Mouse (Mus musculus) megakaryocyte, adult 5-6 weeks (primary cell): ENCODE data around the gene Srl. TPM values are rescaled to one million over a fixed set of nuclear protein-coding genes. Genes with fewer than 3 reads are reported as not detected.

Source experiments
- ATAC-seq: 2 replicates; pipeline ENCODE4 v1.8.0; 2016; ENCODE audit warnings: mild to moderate bottlenecking, inconsistent platforms; ENCODE audit not compliant: poor library complexity, severe bottlenecking
- total RNA-seq, 2 experiments: library from RNA; stranded (forward) in 1 of 2; stranded (reverse) in 1 of 2; fragments of 153-499, 151-499 nt in 1 of 2; fragments of 221-1000, 200-1000 nt in 1 of 2; gene quantifications; 2 replicates each; pipeline versions ENCODE4 v1.2.3 to v1.2.4; 2015 to 2017

The Srl gene
- total RNA-seq, 2 experiments from 2014 or later = 1.8 to 2.9 TPM

DNA sequence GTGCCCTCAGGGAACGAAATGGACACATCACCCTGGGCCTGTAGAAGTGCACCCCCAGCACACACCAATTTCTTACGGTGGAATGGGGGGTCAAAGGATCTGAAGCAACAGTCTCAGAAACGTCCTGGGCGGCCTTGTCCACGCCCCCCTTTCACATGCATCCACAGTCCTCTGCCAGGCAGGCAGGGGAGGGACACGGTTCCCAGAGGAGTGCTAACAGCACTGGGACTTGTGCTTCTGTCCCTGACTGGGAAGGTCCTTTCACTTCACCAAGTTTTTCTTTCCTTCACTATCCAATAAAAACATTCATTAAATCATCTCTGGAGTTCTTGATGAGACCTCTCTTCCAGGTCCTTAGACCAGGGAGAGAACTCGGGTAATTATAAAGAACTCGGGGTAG is 20.9 kb downstream of the Srl start:
- ATAC-seq = no peak

DNA sequence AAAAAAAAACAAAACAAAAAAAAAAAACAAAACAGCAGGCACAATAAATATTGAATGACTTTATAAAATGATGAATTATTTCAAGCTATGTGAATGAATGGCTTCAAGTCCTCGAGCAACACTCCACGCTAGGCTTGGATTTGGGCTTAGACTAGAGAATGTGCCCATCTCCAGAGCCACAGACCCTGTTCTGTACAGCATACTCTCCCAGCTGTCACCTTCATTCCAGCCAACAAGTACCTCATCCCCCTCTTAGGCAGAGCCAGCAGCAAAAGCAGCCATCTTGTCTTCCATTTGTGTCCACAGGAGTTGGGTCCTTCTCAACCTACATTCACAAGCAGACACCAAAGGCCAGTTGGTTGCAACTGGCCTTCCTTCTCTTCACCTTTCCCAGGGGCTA is 21.8 kb downstream of the Srl start:
- no peak for ATAC-seq

DNA sequence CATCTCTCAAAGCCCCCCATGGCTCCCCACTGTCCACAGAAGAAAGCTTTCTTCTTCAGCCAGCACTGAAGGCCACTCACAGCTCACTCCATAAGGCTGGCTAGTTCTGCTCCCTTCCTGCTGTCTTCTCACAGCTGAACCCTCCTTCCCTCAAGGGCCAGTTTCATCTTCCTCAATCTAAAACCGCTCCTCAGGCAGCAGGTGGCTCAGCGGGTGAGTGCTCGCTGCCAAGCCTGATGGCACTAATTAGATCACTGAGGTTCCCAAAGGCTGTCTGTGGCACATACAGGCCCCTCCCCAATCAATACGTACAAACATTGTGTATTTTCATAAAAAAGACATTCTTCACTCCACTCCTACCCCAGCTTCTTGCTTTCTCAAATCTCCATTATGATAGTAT is 22.5 kb downstream of the Srl start:
- peak; percentile 75 for ATAC-seq

DNA sequence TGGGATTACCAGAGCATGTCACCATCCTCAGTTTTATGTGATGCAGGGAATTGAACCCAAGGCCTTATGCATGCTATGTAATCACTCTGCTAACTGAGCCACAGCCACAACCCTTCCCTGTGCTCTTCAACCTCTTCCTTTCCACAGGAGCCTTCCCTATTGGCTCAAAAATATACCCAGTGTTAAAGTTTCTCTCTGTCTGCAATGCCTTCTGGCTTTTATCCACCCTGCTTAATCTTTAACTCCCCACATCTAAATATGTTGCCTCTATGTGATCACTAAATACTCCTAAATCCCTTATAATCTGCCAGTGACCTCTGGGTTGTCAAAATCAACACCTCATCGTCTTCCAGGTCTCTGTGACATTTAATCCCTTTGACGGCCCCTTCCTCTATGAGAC is 23.7 kb downstream of the Srl start:
- no peak for ATAC-seq

DNA sequence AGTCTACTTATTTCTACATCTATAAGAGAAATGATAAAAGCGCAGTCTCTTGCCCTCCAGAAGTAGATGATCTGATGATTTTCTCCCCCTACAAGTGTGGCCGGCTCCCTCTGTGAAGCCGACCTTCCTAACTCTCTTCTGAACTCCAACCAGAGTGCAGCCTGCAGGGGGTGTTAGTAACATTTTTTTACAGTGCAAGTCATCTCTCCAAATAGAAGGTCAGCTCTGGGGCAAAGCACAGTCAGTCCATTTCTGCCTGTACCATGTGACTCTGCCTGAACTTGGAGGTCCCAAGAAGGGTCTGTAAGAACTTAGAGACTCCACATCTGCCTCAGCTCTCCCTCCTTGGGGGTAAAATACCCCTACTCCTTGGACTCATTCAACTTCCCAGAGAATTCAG is 27.2 kb downstream of the Srl start:
- ATAC-seq = no peak

DNA sequence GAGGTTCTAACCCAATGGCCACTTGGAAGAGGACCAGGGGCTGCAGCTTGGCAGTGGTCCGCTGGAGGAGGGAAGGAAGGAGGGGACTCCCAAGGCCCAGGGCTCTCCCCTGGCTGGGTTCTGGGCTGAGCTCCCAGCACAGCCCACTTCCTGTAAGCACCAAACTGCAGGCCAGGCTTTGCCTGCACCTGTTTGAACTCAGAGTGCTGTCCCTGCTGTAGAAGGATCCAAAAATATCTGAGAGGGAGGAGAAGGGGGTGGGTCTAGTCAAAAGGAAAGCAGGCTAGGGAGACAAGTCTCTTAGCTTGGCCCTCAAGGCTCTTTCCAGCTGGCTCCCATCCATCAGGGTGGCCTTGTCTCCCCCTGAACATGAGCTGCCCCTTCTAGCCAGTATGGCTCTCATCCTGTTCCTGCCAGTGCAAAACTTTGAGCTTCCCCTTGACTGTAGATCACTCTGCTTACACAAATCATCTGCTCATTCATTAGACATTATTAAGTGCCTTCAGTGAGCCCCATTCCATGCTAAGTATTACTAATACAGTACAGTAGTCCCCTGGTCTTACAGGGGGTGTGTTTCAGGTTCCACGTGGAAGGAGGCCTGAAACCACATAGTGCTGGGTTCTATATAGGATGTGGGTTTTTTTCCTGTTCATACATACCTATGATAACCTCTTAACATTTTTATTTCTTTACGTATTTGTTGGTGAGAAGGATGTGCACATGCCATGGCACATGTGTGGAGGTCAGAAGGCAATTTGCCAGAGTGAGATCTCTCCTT is 28.8 kb downstream of the Srl start:
- ATAC-seq = peak; percentile 49; the same call in 1 of the 2 replicates

DNA sequence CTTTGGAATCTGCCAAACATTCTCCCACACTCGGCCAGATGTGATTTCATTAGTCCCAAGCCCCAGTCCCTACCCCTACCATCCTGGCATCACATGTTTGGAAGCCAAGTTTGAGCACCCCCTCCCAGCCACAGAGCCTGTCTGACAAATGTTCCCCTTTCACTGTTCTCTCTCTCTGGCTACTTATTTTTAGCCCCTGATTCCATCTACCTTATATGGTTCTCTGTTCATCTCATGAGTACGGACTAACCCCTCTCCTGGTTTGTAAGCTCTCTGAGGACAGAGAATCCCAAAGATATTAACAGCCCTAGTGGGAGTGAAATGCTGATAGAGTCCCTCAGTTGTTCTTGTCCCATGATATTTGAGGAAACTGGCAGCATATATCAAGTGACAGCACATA is 30.2 kb downstream of the Srl start:
- ATAC-seq = no peak

DNA sequence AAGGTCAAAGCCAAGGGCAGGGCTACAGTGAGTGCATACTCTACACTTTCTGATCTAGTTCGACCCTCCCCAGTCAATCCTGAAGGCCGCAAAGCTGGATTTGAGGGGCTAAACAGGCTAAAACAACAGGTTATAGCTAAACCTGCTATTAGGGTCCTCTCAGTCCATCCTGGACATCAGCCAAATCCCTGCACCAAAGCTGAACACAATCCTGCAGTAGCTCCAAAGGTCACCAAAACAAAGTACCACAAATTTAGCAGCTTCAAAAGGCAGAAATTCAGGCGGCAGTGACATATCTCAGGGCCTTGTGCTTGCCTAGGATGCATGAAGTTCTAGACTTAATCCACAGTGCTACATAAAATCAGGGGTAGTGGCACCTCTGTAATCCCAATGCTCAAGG is 35.4 kb downstream of the Srl start:
- no peak for ATAC-seq

DNA sequence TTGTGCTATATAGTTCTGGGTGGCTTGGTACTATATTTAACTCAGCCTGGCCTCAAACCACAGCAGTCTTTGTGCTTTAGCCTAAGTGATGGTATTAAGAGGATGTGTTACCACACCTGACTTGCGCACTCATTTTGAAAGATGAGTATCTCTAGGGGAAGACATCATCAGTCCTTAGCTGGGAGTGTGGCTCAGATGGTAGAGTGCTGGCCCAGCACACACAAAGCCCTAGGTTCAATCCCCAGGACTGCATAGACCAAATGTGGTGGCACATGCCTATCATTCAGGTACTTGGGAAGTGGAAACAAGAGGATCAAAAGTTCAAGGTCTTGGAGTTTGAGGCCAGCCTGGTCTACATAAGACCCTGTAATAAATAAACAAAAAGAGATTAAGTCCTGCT is 38.1 kb downstream of the Srl start:
- ATAC-seq = peak; percentile 43

DNA sequence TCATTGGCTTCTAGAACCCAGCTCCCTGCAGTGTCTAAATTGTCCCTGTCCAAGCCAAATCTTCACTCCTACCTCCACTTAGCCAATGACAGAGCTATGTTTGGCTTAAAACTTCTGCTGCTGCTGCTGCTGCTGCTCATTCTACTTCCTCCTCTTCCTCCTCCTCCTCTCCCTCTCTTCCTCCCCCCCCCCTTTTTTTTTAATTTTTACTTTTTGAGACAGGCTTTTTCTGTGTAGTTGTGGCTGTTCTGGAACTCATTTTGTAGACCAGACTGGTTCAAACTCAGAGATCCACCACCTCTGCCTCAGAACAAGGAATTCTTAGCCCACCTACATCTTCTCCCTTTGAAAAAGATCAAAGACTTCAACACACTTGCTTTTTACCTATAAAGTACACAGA is 39.0 kb downstream of the Srl start:
- ATAC-seq = no peak

DNA sequence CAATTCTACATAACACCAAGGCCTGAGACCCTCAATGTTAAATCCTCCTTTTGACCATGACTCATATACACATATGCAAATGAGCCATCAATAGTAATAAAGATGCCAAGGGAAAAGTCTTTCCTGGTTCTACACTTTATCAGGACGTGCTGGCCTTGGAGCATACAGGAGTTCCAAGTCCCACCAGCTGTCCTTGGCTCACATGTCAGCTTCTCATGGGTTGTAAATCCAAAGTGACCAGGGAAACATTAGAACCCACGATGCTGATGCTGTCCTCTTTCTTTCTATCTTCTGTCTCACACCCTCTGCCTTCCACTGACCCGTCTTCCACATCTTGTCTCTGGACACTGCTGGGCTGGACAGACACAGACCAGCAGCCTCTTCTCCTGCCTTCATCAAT is 39.9 kb downstream of the Srl start:
- ATAC-seq = no peak

DNA sequence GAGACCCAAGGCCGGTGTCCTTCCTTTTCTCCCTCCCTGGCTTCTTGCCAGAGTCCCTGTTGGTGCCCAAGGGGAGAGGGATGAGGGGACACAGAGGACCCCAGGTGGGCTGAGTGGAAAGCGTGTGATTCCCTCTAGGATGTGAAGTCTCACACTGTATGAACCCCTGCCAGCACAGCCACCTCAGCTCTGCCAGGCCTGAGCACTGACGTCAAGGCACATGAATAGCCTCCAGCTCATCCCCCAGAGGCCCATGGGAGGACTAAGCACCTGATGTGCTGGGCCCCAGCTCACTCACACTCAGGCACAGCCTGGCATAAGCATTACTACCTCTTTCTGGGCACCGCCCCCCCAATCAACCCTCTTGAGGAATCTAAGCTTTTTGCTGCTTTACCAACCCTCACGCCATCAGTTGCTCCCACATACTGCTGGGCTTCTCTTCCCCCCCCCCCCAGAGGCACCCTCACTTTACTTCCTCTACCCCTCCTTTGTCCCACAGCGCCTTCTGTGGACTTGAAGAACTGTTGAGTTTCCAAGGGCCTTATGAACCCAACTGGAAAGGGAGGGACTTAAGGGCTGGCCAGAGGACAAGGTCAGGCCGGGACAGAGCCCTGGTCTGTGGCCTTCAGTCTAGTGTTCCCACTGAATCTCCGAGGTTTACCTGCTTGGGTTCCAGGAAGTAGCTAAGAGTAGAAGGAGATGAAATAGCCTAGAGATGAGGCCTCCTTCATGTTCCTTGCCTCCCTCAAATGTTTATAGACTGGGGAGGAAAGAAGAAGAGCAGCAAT is 40.8 kb downstream of the Srl start:
- ATAC-seq = peak; percentile 33; the same call in 1 of the 2 replicates

DNA sequence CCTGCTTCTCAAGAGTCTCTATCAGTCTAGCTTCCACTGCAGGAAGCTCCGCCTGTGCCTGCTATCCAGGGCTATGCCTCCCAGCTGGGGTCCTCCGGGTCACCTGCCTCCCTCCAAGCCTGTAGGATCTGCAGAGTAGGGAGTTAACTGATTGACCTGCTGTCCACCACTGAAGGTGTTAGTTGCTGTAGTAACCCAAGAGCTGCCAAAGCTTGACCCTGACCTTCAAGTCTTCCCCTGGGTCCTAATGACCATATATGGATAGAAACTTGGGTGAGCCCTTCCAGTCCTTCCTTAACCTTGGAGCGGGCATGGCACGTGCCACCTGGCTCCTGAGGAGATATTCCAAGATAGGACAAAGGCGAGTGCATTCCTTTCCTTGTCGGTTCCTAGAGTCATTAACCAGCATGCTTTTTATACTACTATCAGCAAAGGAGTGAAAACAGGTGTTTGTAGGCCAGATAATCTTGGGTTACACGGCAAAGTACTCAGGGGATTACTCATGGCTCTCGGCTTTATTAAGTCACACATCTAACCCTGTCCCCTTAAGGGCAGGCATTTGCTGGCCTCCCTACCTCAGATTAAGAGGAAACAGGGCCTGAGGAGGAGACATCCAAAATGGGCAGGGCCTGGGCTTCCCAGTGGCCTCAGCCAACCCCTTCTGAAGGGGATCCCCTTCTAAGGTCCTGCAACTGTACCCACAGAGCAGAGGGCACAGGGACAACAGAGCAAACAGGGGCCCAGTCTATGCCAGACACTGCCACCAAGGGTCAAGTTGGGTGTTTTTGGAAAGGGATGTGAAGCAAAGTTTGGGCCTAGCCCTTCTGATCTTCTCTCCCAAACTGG is 43.6 kb downstream of the Srl start:
- no peak for ATAC-seq

DNA sequence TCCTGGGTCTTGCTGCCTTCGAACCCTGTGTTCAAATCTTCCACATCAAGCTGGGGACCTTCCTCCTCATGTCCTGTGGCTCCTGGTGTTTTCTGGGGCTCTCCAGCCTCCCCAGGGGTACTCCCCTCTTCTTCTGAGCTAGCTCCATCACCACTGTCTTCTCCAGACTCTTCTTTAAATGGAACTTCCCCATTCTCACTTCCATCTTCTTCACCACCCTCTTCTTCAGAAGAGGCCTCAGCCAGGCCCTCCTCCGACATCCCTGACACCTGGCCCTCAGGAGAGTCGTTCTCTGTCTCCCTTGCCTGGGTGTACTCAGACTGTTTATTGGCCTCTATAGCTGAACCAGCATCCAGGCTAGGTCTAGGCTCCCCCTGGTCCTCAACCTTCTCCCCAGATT is 45.1 kb downstream of the Srl start:
- no peak for ATAC-seq

DNA sequence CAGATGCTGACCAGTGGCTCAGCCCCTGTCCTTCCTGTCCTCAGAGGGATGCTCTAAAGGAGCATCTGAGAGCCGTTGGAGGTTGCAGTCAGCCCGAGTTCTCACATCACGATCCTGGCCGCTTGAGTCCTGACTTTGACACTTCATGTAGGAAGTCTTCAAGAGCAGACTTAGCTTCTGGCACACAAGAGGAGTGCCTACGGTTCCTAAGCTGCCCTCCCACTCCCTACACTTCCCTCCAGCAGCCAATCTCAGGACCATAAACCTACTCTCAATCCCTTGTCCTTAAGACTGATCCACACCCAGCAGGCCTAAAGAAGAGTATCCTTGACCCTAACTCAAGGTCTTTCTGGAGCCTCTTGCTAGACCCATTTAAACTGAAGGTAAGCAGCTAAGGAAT is 45.8 kb downstream of the Srl start:
- no peak for ATAC-seq

DNA sequence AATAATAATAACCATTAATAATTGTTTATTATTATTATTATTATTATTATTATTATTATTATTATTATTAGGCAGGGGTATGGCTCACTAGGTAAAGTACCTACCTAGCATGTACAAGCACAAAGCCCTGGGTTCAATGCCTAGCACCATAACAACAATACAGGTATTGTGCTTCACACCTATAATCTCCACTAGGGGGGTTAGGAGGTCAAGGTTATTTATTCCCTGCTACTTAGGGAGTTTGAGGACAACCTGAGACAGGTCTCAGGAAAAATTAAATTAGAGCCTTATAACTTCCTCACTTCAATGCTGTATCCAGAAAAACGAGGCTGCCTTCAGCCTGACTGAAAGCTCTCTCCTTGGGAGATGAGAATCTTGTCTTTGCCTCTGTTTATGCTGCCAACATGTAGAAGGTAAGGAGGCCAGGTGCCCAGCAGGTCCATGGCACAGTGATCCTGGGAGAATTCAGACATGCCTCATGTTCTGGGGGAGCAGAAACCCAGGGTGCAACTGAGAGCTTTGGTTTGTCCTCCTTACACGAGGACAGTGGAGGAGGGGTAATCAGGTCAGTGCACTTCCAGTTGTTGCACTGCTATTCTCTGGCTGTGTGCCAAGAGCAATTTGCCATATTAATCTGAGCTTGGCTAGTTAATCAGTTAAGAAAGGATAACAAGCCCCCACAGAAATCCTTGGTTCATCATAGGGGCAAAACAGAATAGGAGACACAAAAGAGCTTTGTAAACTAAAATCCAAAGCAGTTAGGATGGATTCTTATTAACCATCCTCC is 48.6 kb downstream of the Srl start:
- no peak for ATAC-seq

DNA sequence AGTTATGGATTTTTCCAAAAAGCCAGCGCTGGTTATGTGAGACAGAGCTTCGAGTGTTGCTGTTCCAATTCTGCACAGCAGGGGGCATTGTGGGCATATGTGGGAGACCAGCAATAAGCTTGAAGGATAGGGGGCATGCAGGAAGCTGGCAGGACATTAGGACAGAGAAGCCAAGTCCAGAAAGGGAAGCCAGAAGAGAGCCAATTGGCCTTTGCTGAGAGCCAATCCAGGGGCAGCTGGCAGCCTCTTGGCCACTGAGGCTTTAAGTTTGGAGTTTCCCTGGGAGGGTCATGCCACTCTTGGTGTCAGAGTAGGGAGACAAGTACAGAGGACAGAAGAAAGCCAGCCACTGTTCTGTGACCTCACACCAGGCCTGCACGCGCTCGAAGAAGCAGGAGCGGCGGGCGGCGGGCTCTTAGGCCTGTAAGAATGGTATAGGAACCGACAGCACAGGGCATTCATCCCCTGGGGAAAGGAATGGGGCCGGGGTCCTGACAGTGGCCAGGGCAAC is 52.4 kb downstream of the Srl start:
- peak; percentile 92 for ATAC-seq

DNA sequence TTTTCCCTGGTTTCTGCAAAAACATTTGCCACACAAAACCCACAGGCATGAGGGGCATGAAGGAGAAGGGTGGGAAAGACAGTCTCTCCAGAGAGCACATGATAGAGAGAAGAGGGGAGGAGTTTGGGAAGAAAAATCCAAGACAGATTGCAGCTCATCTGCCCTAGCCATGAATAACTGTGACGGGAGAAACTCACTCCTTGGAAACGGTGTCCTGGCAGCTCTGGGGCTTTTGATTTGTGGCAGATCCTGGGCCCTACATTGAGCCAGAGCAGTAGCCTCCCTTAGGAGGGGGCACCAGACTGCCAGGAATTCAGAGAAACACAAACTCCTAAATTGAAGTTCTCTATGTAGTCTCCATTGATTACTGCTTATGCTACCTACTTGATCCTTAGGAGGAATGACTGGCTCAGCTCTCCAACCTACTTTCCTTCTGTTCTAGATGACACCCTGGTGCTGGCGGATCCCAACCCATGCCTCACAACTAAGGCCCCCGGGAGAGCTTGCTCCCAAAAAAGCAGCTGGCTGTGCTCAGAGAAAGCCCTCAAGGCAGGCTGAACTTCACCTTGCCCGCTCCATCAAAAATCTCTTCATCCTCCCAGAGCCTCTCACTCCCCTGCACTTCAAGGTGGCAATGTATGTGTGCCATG is 60.9 kb downstream of the Srl start:
- no peak for ATAC-seq

DNA sequence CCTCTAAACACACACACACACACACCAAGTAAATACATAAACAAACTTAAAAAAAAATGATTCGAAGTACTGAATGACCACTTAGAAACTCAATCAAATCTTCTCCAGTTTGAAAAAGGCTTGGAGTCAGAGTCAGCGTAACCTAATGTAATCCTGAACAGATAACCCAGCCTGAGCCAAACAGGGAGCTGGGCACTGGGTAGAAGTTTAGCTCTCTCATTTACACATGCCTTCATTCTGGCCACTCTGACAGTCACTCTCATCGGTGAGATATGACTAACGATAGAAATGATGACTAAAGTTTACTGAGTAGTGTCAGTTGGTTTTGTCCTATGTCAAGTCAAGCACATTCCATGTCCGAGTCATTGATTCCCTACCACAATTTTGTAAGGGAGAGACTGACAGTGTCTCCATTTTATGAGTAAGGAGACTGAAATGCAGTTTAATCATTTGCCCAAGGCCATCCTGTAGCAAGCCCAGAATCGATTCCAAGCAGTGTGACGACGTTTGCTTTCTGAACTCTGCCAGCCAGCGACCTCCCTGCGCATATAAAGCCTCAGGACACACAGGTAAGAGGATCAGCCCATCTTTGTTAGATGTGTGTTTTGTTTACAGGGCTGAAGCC is 63.9 kb downstream of the Srl start:
- ATAC-seq = no peak
